Mouse (Mus musculus) cerebellum, postnatal 36 days (tissue): ENCODE measurements at regions not wholly inside any gene's neighbourhood (a gene's known extent, or its start where the extent isn't known, plus 50 kb on each side); places are given as distances from the start of the nearest gene placed in this dataset.

Experiments used
- DNase-seq, 2 experiments: peaks; one replicate each; pipeline ENCODE4 v3.0.0; 2021 to 2022; ENCODE audit warnings: mixed read lengths in 2 of 2

- DNase-seq: no peak
Observed at GRCm38 (mm10) chr3:10697698-10698452, 362.4 kb upstream of the Gm38303 start.

- DNase-seq: peak; percentile 2
Observed at GRCm38 (mm10) chr3:10685501-10685951, 350.0 kb upstream of the Gm38303 start.

- peak; percentile 50 to 54 for DNase-seq
Observed at GRCm38 (mm10) chr3:10684885-10685500, 349.5 kb upstream of the Gm38303 start.

GRCm38 (mm10) chr3:10681938-10682337 is 346.5 kb upstream of the Gm38303 start:
- DNase-seq: no peak

GRCm38 (mm10) chr3:10647975-10648511 is 312.6 kb upstream of the Gm38303 start:
- DNase-seq: no peak
